Mouse (Mus musculus) small intestine, adult 2 months (tissue): ENCODE data around the gene 4931414P19Rik.

Experiments used
- CTCF ChIP-seq: fragments of 200-500 bp; IDR thresholded peaks from 2 replicates; pipeline ENCODE4 v1.5.1; 2012; ENCODE audit warnings: low read depth, mild to moderate bottlenecking, control low read depth, inconsistent platforms, low read length, moderate library complexity, mixed read lengths; ENCODE audit not compliant: insufficient replicate concordance, insufficient read length; ENCODE audit errors: extremely low read depth
- POLR2A ChIP-seq: fragments of 200-500 bp; IDR thresholded peaks from 2 replicates; pipeline ENCODE4 v1.6.1; 2012; ENCODE audit warnings: low read depth, mild to moderate bottlenecking, control low read depth, inconsistent platforms, low read length, moderate library complexity

DNA sequence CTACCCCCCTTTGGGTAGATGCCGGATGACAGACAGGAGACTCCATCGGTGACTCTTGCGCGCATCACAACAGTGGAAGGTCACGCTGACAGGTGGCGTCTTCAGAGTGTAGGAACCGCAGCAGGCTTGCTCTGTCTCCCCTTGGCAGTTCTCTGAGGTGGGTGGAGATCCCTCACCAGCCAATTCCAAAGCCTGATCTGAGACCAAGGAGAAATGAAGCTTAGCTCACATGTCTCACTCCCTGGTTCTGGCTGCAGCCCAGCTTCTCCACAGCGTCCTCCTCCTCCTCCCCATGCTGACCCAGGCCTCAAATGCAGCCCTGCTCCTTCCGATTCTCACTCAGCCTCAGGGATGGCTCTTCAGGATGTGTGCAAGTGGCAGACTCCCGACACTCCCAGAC lies 19.2 kb upstream of the 4931414P19Rik start:
- TF ChIP-seq CTCF, result no peak
- no peak for TF ChIP-seq POLR2A
